Mouse (Mus musculus) liver, embryonic 14.5 days (tissue): ENCODE data around the gene Mansc4. TPM values are rescaled to one million over a fixed set of nuclear protein-coding genes. Genes with fewer than 3 reads are reported as not detected.

Experiments used
- ATAC-seq: fragments of 200-750 bp; cut with Nextera tagmentation; 2 replicates; pipeline ENCODE4 v1.8.0; 2017; ENCODE audit warnings: moderate number of reproducible peaks, mild to moderate bottlenecking, moderate library complexity; ENCODE audit not compliant: insufficient read depth
- DNase-seq, 3 experiments: peaks; one replicate each; pipeline ENCODE4 v3.0.0-alpha.2; 2012 to 2013; ENCODE audit warnings: low read depth in 3 of 3, low spot score in 3 of 3
- H3K27ac ChIP-seq: fragments of 300-500 bp; sonication (generic); 2 replicates; pipeline ENCODE4 v1.5.1; 2014; ENCODE audit warnings: moderate library complexity, mild to moderate bottlenecking, control low read depth, inconsistent platforms
- H3K27me3 ChIP-seq: fragments of 300-500 bp; sonication (generic); 2 replicates; pipeline ENCODE4 v1.6.1; 2014; ENCODE audit warnings: mild to moderate bottlenecking, low read length, moderate library complexity; ENCODE audit not compliant: control insufficient read depth, insufficient read depth
- H3K36me3 ChIP-seq: fragments of 300-500 bp; sonication (generic); replicated peaks from 2 replicates; pipeline ENCODE4 v1.6.1; 2014; ENCODE audit warnings: low read depth; ENCODE audit not compliant: control insufficient read depth, insufficient read depth
- H3K4me1 ChIP-seq, 2 experiments: fragments of 200-500 bp in 1 of 2; fragments of 300-500 bp in 1 of 2; sonication (generic) in 1 of 2; replicated peaks; 2 replicates each; pipeline ENCODE4 v1.6.1; 2012 to 2014; ENCODE audit warnings: antibody characterized with exemption in 1 of 2, inconsistent platforms in 1 of 2, low read length in 1 of 2; ENCODE audit not compliant: control insufficient read depth in 2 of 2, insufficient read depth in 2 of 2
- H3K4me2 ChIP-seq: fragments of 300-500 bp; sonication (generic); 2 replicates; pipeline ENCODE4 v1.6.1; 2014; ENCODE audit warnings: low read depth, mild to moderate bottlenecking, control low read depth, moderate library complexity
- H3K4me3 ChIP-seq, 2 experiments: fragments of 200-500 bp in 1 of 2; fragments of 300-500 bp in 1 of 2; sonication (generic) in 1 of 2; 2 replicates each; pipeline ENCODE4 v1.5.1; 2012 to 2014; ENCODE audit warnings: low read depth in 2 of 2, low read length in 2 of 2, mild to moderate bottlenecking in 2 of 2, control low read depth in 1 of 2, inconsistent platforms in 1 of 2, moderate library complexity in 1 of 2; ENCODE audit not compliant: insufficient read depth in 1 of 2
- H3K9ac ChIP-seq: fragments of 300-500 bp; sonication (generic); replicated peaks from 2 replicates; pipeline ENCODE4 v1.6.1; 2014; ENCODE audit warnings: mild to moderate bottlenecking, control low read depth, moderate library complexity
- H3K9me3 ChIP-seq: fragments of 300-500 bp; sonication (generic); 2 replicates; pipeline ENCODE4 v1.6.1; 2016; ENCODE audit warnings: low read length, mixed read lengths; ENCODE audit not compliant: control insufficient read depth
- CTCF ChIP-seq: IDR thresholded peaks from 2 replicates; pipeline ENCODE4 v1.5.1; 2016; ENCODE audit warnings: antibody characterized with exemption, low read depth, control low read depth
- EP300 ChIP-seq: IDR thresholded peaks from 2 replicates; pipeline ENCODE4 v1.6.1; 2016; ENCODE audit warnings: antibody characterized with exemption, low read depth
- WGBS: fragments of 180-500 bp; shearing (Covaris S2); extraction: QIAGEN DNeasy Blood & Tissue Kit; methylation state at CpG from one replicate; pipeline ENCODE4 v1.1.7; 2014; ENCODE audit not compliant: insufficient replicate concordance; 5-methylcytosine and 5-hydroxymethylcytosine counted together
- polyA plus RNA-seq, 2 experiments: library from polyadenylated mRNA; depleted of rRNA in 1 of 2; stranded (reverse) in 1 of 2; unstranded in 1 of 2; fragments of >200 nt; fragmentation: Nextera tagmentation in 1 of 2; extraction: Ambion mirVana in 1 of 2; gene quantifications; 2 replicates each; pipeline versions ENCODE4 v1.2.1 to v1.2.3; 2012 to 2014

Gene Mansc4
- polyA plus RNA-seq, 2 experiments = not detected

DNA sequence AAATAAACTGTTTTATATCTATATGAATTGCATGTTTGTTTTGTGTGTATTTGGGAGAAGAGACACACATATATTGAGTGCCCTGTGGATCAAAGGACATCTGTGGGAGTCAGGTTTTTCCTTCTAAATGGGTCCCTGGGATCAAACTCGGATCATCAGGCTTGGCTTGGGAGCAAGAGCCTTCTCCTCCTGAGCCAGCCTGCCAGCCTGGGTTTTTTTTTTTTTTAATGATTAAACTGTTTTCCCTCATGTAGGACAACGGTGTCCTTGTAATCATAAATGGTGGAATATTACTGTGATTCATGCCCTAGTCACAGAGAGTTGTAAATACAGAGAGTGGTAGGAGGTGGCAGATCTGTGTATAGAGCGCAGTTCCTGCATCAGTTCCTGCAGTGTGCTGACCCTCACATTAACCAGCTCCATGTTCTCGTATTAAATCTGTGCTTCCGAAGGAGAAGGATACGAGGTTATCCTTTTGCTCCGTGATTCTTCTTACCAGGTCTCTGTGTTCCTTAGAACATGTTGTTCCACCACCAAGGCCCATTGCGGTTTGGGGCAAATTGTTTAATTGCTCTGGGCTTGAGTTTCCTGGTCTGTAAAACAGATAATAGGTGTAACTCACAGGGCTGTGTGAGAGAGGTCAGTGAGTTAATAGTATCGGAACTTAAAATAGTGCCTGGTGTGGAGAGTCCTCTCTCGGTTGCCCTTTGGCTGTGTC lies 22.4 kb downstream of the Mansc4 start:
- 88% methylated on average over 10 of the region's 10 CpGs for WGBS
- H3K4me1 ChIP-seq = no peaks in the 10 kb centered on the region
- no peak overlapping the region for H3K4me2 ChIP-seq
- H3K27ac ChIP-seq = no peak overlapping the region
- DNase-seq (no peak), ATAC-seq (no peak)
- no peak for TF ChIP-seq EP300
- TF ChIP-seq CTCF = no peak
- H3K27me3 ChIP-seq = no peaks in the 10 kb centered on the region
- no peaks in the 10 kb centered on the region for H3K9me3 ChIP-seq
- H3K36me3 ChIP-seq = peaks cover 7% of the 10 kb centered on the region
- no peak overlapping the region for H3K9ac ChIP-seq
- no peak overlapping the region for H3K4me3 ChIP-seq

DNA sequence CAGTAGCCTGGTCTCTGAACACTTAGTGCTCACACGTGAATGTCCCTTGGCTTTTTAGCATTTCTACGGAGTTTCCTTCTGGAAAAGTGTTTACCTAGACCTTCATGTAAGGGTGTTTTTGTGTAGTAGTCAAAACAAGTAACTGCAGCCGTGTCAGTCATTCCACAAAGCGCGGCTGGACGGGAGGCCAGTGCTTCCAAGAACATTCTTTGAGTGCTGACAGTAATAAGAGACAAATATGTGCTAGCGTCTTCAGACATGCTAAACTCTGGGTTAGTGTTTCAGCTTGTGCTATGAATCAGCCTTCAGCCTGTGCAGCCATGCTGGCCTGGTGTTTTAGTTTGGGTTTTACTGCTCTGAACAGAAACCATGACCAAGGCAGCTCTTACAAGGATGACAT lies 24.1 kb downstream of the Mansc4 start:
- H3K9me3 ChIP-seq = no peaks in the 10 kb centered on the region
- DNase-seq (no peak), ATAC-seq (no peak)
- no peak overlapping the region for H3K9ac ChIP-seq
- no peak overlapping the region for H3K4me3 ChIP-seq
- 85% methylated on average over 7 of the region's 7 CpGs for WGBS
- H3K27me3 ChIP-seq = no peaks in the 10 kb centered on the region
- H3K4me1 ChIP-seq = no peaks in the 10 kb centered on the region
- H3K36me3 ChIP-seq = peaks cover 7% of the 10 kb centered on the region
- no peak overlapping the region for H3K27ac ChIP-seq
- H3K4me2 ChIP-seq = no peak overlapping the region
- no peak for TF ChIP-seq CTCF

DNA sequence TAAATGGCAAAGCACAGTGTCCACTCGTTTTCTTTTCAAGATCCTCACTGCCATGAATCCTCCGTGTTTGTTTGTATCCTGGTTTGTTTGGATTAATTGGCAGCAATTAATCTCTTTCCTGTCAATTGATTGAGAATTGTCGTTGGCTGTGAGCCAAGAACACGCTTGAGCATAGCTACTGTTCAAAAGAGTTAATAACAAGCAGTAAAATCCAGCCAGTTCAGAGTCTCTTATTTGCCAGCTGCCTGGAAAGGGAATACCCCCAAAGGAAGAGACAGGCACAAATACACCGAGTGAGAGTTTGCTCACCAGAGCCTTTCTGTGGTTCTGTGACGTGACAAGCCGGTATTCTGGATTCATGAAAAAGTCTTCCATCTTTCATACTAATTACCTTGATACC lies 24.8 kb downstream of the Mansc4 start:
- DNase-seq = no peak
- H3K4me3 ChIP-seq = no peak overlapping the region
- H3K9ac ChIP-seq = no peak overlapping the region
- no peak overlapping the region for H3K4me2 ChIP-seq
- no peak overlapping the region for H3K27ac ChIP-seq
- H3K27me3 ChIP-seq = no peaks in the 10 kb centered on the region
- WGBS = 75% methylated on average over 7 of the region's 7 CpGs
- H3K4me1 ChIP-seq = no peaks in the 10 kb centered on the region
- TF ChIP-seq EP300 (no peak), CTCF (no peak)
- ATAC-seq = no peak
- peaks cover 7% of the 10 kb centered on the region for H3K36me3 ChIP-seq
- no peaks in the 10 kb centered on the region for H3K9me3 ChIP-seq

DNA sequence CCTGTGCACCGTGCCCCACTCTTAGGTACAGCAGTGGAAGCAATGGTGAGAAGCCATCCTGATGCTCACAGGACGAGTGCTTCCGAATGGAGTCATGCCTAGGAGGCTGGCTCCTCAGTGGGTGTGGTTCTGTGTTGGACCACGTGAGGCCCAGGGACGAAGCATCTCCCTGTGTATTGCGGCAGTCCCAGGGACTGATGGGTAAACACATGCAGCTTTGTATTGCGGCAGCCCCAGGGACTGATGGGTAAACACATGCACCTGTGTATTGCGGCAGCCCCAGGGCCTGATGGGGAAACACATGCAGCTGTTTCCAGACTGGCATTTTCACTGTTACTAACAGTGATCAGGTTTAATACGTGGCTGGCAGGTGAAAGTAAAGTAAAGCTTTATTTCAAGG lies 25.2 kb downstream of the Mansc4 start:
- Histone ChIP-seq H3K36me3 (peaks cover 7% of the 10 kb centered on the region), H3K4me1 (no peaks in the 10 kb centered on the region), H3K9ac (no peak overlapping the region), H3K4me2 (no peak overlapping the region), H3K9me3 (no peaks in the 10 kb centered on the region), H3K4me3 (no peak overlapping the region), H3K27me3 (no peaks in the 10 kb centered on the region), H3K27ac (no peak overlapping the region)
- TF ChIP-seq CTCF = no peak
- TF ChIP-seq EP300 = no peak
- no peak for ATAC-seq
- no peak for DNase-seq
- WGBS = 77% methylated on average over 9 of the region's 9 CpGs

DNA sequence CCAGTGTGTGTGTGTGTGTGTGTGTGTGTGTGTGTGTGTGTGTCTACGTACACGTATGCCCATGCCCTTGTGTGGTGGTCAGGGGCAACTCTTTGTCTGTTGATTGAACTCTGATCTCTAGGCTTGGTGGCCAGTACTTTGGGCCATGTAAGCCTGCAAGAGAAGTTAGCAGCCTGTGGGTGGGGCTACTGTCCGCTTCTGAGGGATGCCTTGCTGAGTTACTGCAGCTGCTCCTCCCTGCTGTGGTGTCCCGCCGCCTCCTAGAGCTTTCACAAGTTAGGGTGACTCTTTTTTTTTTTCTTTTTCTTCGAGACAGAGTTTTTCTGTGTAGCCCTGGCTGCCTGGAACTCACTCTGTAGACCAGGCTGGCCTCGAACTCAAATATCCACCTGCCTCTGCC lies 27.5 kb downstream of the Mansc4 start:
- WGBS = 75% methylated on average over 7 of the region's 7 CpGs
- H3K27ac ChIP-seq = no peak overlapping the region
- H3K4me3 ChIP-seq = no peak overlapping the region
- H3K36me3 ChIP-seq = peaks cover 7% of the 10 kb centered on the region
- DNase-seq (no peak), ATAC-seq (no peak)
- H3K9ac ChIP-seq = no peak overlapping the region
- no peak overlapping the region for H3K4me2 ChIP-seq
- TF ChIP-seq CTCF (no peak), EP300 (no peak)
- no peaks in the 10 kb centered on the region for H3K27me3 ChIP-seq
- no peaks in the 10 kb centered on the region for H3K9me3 ChIP-seq
- H3K4me1 ChIP-seq = no peaks in the 10 kb centered on the region
